Mouse (Mus musculus) inflammation-experienced regulatory T-cells, adult 6 months (primary cell): ENCODE data around the gene Mrpl41. TPM values are rescaled to one million over a fixed set of nuclear protein-coding genes. Genes with fewer than 3 reads are reported as not detected.
"Not testable (repeated sequence)": the region's sequence is repeated elsewhere in the genome, so short reads cannot be mapped to it uniquely, and the experiment has no call there.

Experiments used
- ATAC-seq: one replicate; pipeline ENCODE4 v1.8.0; 2017
- polyA plus RNA-seq, 3 experiments: library from polyadenylated mRNA; unstranded; fragments of 100-300 nt; shearing (Covaris generic); gene quantifications; one replicate each; pipeline ENCODE4 v1.2.1; 2017

Gene Mrpl41
- 100 to 1,000 TPM in 2 of 3 experiments, 10 to 100 TPM in 1; 98.7 to 106 (median 103) TPM for polyA plus RNA-seq

GRCm38 (mm10) chr2:24974906-24975703, at the start of gene Mrpl41:
TSS of gene Mrpl41 (minus strand) at chr2:24975098.
- ATAC-seq, result peak; percentile 91

DNA sequence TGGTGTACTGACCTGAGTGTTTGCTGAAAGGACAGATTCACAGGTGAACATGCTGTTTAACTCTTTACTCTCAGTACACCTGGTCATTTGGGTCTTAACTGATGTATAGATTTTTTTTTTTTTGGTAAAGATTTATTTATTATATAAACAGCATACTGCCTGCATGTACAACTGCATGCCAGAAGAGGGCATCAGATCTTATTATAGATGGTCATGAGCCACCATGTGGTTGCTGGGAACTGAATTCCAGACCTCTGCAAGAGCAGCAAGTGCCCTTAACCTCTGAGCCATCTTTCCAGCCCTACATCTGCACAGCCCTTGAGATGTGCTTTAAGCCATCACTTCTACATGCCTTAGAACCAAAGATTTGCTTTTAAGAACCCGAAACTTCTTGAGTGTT, 47.8 kb upstream of the Mrpl41 start:
- ATAC-seq, result no peak

GRCm38 (mm10) chr2:25008250-25008649, 33.4 kb upstream of the Mrpl41 start:
- ATAC-seq, result no peak

DNA sequence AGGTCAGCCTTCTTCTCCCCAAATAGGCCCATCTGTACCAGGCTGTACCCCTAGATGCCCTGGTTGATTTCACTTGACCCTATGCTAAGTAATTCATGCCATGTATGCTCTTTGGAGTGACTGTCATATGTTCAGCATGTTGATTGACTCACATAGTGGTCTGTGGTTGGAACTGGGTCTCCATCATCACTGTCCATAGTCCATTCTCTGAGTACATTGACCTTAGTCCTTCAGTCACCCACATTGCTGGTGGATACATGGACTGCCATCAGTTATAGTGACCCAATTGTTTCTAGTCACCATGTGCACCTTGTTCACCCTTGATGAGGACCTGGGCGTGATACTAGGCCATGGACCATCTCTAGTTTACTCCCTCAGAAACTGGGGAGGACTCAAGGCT, 31.9 kb upstream of the Mrpl41 start:
- no peak for ATAC-seq

GRCm38 (mm10) chr2:25003946-25004786, 29.3 kb upstream of the Mrpl41 start:
- ATAC-seq, result no peak

GRCm38 (mm10) chr2:25000544-25001235, 25.8 kb upstream of the Mrpl41 start:
- no peak for ATAC-seq

- ATAC-seq, result no peak
Observed at GRCm38 (mm10) chr2:24996471-24996870, 21.6 kb upstream of the Mrpl41 start.

DNA sequence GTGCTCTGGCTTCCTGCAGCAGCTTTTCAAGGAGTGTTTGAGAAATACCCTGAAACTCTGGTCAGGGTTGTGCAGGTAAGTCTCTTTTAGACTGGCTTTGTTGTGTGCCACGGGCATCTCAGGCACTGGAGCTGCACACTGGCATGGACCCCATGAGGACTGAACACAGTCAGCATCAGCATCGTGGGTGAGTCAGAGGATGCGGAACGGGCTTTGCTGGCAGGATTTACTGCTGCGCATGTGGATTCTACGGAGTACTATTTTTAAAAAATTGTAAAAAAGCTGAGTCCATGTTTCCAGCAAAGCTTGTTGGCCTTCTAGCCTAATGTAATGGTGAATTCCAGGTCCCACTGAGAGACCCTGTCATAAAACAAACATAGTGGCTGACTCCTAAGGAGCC, 20.4 kb upstream of the Mrpl41 start:
- no peak for ATAC-seq

DNA sequence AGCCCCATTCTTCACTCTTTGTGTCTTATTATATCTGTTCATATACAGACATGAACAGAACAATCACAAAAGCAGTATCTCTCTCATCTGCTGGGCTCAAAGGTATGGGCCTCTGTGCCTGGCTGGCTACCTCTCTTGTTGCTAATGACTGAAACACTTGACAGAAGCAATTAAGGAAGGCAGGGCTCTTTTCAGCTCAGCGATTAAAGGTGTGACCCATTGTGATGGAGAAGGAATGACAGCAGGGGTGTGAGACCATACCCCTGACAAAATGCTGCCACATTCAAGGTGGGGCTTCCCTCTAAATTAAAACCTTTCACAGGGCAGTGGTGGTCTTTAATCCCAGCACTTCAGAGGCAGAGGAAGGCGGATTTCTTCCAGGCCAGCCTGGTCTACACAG, 12.9 kb upstream of the Mrpl41 start:
- no peak for ATAC-seq

GRCm38 (mm10) chr2:24976960-24977359, 2.1 kb upstream of the Mrpl41 start:
- no peak for ATAC-seq

DNA sequence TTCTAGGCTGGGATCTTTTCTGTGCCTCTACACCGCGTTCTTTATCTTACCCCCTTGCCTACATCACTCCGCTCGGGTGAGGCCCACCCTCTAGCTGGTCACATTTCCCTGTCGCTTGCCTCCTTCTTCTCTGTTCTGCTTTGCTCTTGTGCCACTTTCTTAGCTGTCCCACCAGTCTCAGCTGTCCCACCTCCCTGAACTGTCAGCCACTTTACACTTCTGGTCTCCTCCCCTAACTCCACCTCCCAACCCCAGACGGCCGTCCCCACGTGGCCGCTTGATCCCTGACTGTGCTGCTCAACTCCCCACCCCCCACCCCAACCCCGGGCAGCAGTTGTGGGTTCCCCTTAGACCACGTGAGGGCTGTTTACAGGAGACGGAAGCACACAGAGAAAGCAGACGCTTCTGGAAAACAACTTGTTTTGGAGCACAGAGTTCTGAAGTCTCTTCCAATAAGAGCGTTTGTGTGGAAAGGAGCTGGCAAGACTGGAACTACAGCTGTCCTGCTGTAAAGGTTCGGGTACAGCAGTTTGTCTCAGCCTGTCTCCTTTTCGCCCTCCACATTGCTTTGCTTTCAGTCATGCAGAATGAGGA, 903 bp upstream of the Mrpl41 start, which contains the start of gene Pnpla7:
Gene Pnpla7, plus strand, starts transcription at position 330 of the 594 bp plus-strand sequence.
- ATAC-seq, result peak; percentile 63

DNA sequence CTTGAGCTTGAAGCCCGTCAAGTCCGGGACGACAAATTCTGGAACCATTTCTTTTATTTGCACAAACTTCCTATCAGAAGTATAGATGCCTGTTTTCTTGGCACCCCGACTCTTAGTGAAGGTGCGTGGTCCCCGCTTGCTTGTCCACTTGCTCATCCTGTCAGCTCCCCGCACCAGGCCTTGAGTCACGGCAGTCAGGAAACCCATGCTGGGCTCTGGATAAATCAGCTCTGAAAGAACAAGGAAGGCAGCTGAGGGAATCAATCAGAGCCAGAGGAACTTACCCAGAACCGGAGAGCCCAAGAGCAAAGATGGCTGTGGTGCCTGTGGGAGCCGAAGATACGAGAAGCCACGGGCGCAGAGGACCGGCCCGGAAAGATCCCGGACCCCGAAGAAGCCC, 446 bp downstream of the Mrpl41 start:
- ATAC-seq, result not testable (repeated sequence)

DNA sequence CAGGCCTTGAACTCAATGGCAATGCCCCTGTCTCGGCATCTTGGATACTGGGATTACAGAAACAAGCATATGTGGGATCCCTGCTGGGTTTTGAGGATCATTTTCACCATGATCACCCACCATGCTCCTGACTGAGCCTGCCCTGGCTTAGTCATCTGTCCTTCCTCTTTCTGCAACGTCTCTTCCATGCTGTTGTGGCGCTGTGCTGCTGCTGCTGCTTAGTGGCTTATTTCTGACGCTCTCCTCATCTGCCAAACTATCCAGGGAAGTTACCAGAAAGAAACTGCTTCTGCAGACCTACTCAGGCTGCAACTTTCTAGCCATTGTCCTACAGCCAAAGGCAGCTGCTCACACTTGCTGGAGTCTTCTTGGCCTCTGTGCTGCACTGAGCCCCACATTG, 4.5 kb downstream of the Mrpl41 start:
- ATAC-seq, result no peak

DNA sequence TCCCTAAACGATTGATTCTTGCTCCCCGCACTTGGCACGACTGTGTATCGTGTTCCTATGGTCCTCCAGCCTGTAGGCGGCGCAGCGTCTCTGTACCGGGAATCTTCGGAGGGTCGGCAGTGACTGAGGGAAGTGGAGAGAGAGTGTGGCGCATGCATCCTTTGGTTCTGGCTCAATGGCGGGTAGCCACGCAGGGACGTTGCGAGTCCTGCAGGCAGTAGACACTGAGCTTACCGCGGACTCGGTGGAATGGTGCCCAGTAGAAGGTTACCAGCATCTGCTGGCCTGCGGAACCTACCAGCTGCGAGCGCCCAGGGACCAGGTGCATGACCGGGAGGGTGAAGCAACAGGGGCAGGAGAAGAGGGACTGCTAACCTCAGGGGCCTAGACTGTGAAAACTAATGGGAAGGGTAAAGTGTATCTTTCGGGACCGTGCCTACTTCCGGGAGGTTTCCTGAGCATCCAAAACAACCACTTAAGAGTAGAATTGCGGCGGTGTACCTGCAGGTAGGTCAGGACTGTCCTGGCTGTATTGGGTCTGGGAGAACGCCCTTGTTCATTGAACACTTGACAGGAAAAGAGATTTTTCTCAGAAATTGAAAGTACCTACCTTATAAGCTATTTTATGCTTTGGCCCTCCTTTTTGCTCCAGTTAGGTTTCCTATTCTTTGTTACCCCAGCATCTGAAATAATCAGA, 12.4 kb downstream of the Mrpl41 start, which contains the start of gene Dph7:
Gene Dph7, plus strand, starts transcription at position 97 of the 697 bp plus-strand sequence.
- ATAC-seq, result peak; percentile 98

DNA sequence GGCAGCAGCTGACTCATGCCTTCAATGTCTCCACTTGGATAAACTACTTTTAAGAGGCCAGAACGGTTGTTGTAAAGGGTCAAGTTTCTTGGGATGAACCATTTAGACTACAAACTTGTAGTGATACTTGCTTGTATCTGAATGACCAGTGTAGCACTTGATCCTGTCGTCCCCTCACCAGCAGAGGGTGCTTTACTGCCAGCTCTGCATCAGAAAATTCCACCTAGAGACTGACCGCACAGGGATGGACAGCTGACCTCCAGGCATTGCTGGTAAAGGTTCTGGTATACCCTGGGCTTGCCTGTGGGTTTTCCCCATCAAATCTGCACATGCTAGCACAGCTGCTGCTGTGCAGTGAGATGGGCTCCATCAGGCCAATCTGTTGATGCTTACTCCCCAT, 14.0 kb downstream of the Mrpl41 start:
- ATAC-seq, result no peak

DNA sequence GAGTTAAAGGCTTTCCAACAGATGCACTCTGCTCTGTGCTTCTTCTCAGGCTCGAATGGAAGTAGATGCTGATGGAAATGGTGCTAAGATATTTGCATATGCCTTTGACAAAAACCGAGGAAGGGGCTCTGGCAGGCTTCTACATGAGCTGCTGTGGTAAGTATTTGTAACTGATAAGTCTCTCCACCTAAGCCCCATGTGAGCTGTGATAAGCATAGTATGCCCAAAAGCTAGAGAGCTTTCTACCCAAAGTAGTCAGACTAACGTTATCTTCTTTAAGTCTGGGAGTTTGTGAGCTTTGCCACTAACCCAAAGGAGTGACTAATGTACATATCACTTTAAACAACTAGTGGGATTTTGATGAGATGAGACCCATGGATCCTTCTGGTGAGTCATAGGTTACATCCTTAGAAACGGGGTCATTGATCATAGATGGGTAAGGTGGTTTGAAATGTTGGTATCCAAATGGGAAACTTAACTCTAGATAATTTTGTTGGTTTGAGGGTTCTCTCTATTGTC, 22.3 kb downstream of the Mrpl41 start:
- ATAC-seq, result no peak

GRCm38 (mm10) chr2:24950189-24950535, 24.7 kb downstream of the Mrpl41 start:
- peak; percentile 13 for ATAC-seq

DNA sequence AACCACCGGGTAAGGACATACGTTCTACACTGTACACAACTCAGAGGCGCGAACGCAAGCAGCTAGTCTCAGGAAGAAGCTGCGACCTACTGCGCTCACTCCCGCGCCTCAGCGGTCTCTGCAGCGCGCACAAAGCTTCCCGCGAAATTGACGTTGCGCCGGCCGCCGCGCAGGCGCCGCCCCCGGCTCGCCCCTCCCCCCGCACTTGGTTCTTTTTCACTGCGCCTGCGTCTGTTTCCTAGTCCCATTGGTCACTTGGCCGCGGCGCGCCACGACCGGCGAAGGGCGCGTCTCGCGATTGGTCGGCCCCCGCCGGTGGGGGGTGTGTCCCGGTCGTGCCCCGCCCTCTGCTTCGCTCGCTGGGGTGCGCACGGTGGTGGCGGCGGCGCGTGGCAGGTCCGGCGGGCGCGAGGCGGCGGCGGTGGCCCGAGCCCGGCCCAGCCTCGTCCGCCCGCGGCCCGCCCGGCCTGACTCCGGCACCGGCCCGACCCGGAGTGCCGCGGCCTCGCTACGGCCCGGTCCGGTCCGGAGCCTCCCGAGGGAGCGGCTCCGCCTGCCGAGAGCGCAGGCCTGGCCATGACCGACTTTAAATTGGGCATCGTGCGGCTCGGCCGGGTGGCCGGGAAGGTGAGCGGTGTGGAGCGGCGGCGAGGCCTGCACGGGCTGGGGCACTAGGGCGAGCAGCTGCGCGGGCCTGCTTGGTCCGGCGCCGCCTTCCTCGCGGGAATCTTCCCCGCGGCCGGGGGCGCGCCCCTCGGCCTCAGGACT, 25.3 kb downstream of the Mrpl41 start, which contains the start of gene Zmynd19:
Gene Zmynd19, plus strand, starts transcription at position 372 of the 768 bp plus-strand sequence.
- peak; percentile 95 for ATAC-seq

GRCm38 (mm10) chr2:24944304-24944703, 30.6 kb downstream of the Mrpl41 start:
- not testable (repeated sequence) for ATAC-seq

DNA sequence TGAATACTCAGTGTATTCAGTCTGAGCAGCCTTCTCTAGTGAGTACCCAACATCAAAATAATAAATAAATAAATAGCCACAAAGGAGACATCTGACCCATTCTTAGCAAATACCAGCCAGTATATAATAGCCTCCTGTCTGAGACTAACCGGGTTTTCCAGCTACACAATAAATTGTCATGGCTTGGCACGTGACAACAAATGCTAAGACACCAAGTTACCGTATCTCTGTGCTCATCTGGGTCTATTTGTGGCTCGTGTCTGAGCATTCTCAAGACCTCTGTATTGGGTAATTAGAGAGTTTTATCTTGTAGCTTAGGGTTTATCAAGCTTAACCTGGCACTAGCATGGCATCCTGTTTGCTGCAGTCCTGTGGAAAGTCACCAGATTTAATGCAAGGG, 32.8 kb downstream of the Mrpl41 start:
- no peak for ATAC-seq
